Mouse (Mus musculus): ENCODE measurements at regions not wholly inside any gene's neighbourhood (a gene's known extent, or its start where the extent isn't known, plus 50 kb on each side); places are given as distances from the start of the nearest gene placed in this dataset.

GRCm38 (mm10) chr10:67339371-67339929, 54.3 kb upstream of the Nrbf2 start:
- Histone ChIP-seq H3K27me3 (ENCODE audit: insufficient read depth, low read length) (no peaks in the 10 kb centered on the region), H3K36me3 (ENCODE audit: insufficient read depth) (no peaks in the 10 kb centered on the region), H3K27ac (ENCODE audit: low read depth, low read length) (no peak overlapping the region), H3K9me3 (ENCODE audit: low read length) (no peaks in the 10 kb centered on the region), H3K4me3 (ENCODE audit: low read depth, low read length) (no peak overlapping the region), H3K9ac (no peak overlapping the region), H3K4me2 (ENCODE audit: low read depth) (no peak overlapping the region), H3K4me1 (ENCODE audit: insufficient read depth) (no peaks in the 10 kb centered on the region)
- no peak for TF ChIP-seq CTCF (IDR thresholded peaks at IDR 0.05; ENCODE audit: low read depth)
- DNase-seq (no peak), ATAC-seq (no peak)
- 42% methylated on average over 10 of the region's 10 CpGs for whole genome bisulfite sequencing

GRCm38 (mm10) chr10:67344722-67345121, 59.6 kb upstream of the Nrbf2 start:
- Histone ChIP-seq H3K36me3 (ENCODE audit: insufficient read depth) (no peaks in the 10 kb centered on the region), H3K9ac (no peak overlapping the region), H3K4me1 (ENCODE audit: insufficient read depth) (no peaks in the 10 kb centered on the region), H3K27me3 (ENCODE audit: insufficient read depth, low read length) (no peaks in the 10 kb centered on the region), H3K4me2 (ENCODE audit: low read depth) (no peak overlapping the region), H3K27ac (ENCODE audit: low read depth, low read length) (no peak overlapping the region), H3K9me3 (ENCODE audit: low read length) (no peaks in the 10 kb centered on the region), H3K4me3 (ENCODE audit: low read depth, low read length) (no peak overlapping the region)
- no peak for TF ChIP-seq CTCF (IDR thresholded peaks at IDR 0.05; ENCODE audit: low read depth)
- 89% methylated on average over 4 of the region's 4 CpGs for WGBS
- DNase-seq (no peak), ATAC-seq (no peak)

- H3K27ac ChIP-seq (ENCODE audit: low read depth, low read length): no peak overlapping the region
- no peak overlapping the region for H3K4me2 ChIP-seq (ENCODE audit: low read depth)
- H3K9me3 ChIP-seq (ENCODE audit: low read length): no peaks in the 10 kb centered on the region
- H3K36me3 ChIP-seq (ENCODE audit: insufficient read depth): no peaks in the 10 kb centered on the region
- ATAC-seq: no peak
- H3K4me1 ChIP-seq (ENCODE audit: insufficient read depth): no peaks in the 10 kb centered on the region
- 35% methylated on average over 2 of the region's 2 CpGs for WGBS
- DNase-seq: no peak
- no peak overlapping the region for H3K4me3 ChIP-seq (ENCODE audit: low read depth, low read length)
- no peak overlapping the region for H3K9ac ChIP-seq
- no peaks in the 10 kb centered on the region for H3K27me3 ChIP-seq (ENCODE audit: insufficient read depth, low read length)
- no peak for TF ChIP-seq CTCF (IDR thresholded peaks at IDR 0.05; ENCODE audit: low read depth)
Measured at GRCm38 (mm10) chr10:67350956-67351355, 65.9 kb upstream of the Nrbf2 start.

- DNase-seq: no peak
- ATAC-seq: no peak
- Histone ChIP-seq H3K36me3 (ENCODE audit: insufficient read depth) (no peaks in the 10 kb centered on the region), H3K9me3 (ENCODE audit: low read length) (no peaks in the 10 kb centered on the region), H3K9ac (no peak overlapping the region), H3K27ac (ENCODE audit: low read depth, low read length) (no peak overlapping the region), H3K4me3 (ENCODE audit: low read depth, low read length) (no peak overlapping the region), H3K4me1 (ENCODE audit: insufficient read depth) (no peaks in the 10 kb centered on the region), H3K4me2 (ENCODE audit: low read depth) (no peak overlapping the region), H3K27me3 (ENCODE audit: insufficient read depth, low read length) (no peaks in the 10 kb centered on the region)
- no peak for TF ChIP-seq CTCF (IDR thresholded peaks at IDR 0.05; ENCODE audit: low read depth)
- WGBS: 43% methylated on average over 8 of the region's 8 CpGs
Measured at GRCm38 (mm10) chr10:67360793-67361192, 75.7 kb upstream of the Nrbf2 start.

GRCm38 (mm10) chr10:67361281-67361680, 76.2 kb upstream of the Nrbf2 start:
- H3K4me2 ChIP-seq (ENCODE audit: low read depth): no peak overlapping the region
- H3K4me3 ChIP-seq (ENCODE audit: low read depth, low read length): no peak overlapping the region
- H3K9me3 ChIP-seq (ENCODE audit: low read length): no peaks in the 10 kb centered on the region
- TF ChIP-seq CTCF (IDR thresholded peaks at IDR 0.05; ENCODE audit: low read depth): no peak
- 88% methylated on average over 4 of the region's 4 CpGs for WGBS
- no peaks in the 10 kb centered on the region for H3K27me3 ChIP-seq (ENCODE audit: insufficient read depth, low read length)
- no peak overlapping the region for H3K27ac ChIP-seq (ENCODE audit: low read depth, low read length)
- no peak overlapping the region for H3K9ac ChIP-seq
- H3K36me3 ChIP-seq (ENCODE audit: insufficient read depth): no peaks in the 10 kb centered on the region
- ATAC-seq: no peak
- DNase-seq: no peak
- no peaks in the 10 kb centered on the region for H3K4me1 ChIP-seq (ENCODE audit: insufficient read depth)

GRCm38 (mm10) chr10:67364595-67364994, 79.5 kb upstream of the Nrbf2 start:
- no peaks in the 10 kb centered on the region for H3K36me3 ChIP-seq (ENCODE audit: insufficient read depth)
- no peak overlapping the region for H3K4me3 ChIP-seq (ENCODE audit: low read depth, low read length)
- WGBS: 79% methylated on average over 3 of the region's 3 CpGs
- H3K27ac ChIP-seq (ENCODE audit: low read depth, low read length): no peak overlapping the region
- DNase-seq (no peak), ATAC-seq (no peak)
- H3K9me3 ChIP-seq (ENCODE audit: low read length): no peaks in the 10 kb centered on the region
- no peaks in the 10 kb centered on the region for H3K4me1 ChIP-seq (ENCODE audit: insufficient read depth)
- H3K27me3 ChIP-seq (ENCODE audit: insufficient read depth, low read length): no peaks in the 10 kb centered on the region
- H3K9ac ChIP-seq: no peak overlapping the region
- TF ChIP-seq CTCF (IDR thresholded peaks at IDR 0.05; ENCODE audit: low read depth): no peak
- H3K4me2 ChIP-seq (ENCODE audit: low read depth): no peak overlapping the region

GRCm38 (mm10) chr10:67365158-67365557, 80.1 kb upstream of the Nrbf2 start:
- DNase-seq (no peak), ATAC-seq (no peak)
- Histone ChIP-seq H3K4me3 (ENCODE audit: low read depth, low read length) (no peak overlapping the region), H3K36me3 (ENCODE audit: insufficient read depth) (no peaks in the 10 kb centered on the region), H3K9ac (no peak overlapping the region), H3K9me3 (ENCODE audit: low read length) (no peaks in the 10 kb centered on the region), H3K4me2 (ENCODE audit: low read depth) (no peak overlapping the region), H3K27me3 (ENCODE audit: insufficient read depth, low read length) (no peaks in the 10 kb centered on the region), H3K27ac (ENCODE audit: low read depth, low read length) (no peak overlapping the region), H3K4me1 (ENCODE audit: insufficient read depth) (no peaks in the 10 kb centered on the region)
- 92% methylated on average over 7 of the region's 7 CpGs for WGBS
- no peak for TF ChIP-seq CTCF (IDR thresholded peaks at IDR 0.05; ENCODE audit: low read depth)

All from forebrain, postnatal 0 days (tissue).